Mouse (Mus musculus): ENCODE results near the gene Sp1. TPM values are rescaled to one million over a fixed set of nuclear protein-coding genes. Genes with fewer than 3 reads are reported as not detected.

Gene Sp1
- polyA plus RNA-seq, 1 experiment: 11.7 TPM

DNA sequence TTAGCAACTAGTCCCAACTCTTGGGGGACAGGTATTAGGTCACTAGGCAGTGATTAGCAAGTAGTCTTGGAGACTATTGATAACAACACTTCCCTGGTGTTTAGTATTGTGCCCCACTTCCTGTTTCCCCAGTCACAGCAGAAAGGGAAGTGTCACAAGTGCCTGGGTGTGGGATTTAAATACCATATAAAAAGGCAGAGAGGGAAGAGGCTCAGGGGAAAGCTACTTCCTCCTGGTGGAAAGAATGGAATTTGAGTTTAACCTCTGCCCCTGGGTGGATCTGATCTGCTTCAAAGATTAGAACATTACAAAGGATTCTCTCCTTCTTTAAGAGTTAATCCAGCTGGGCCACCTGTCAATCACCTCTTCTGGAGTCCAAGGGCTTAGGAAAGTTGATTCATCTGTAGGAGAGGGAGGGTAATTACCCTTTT is 12.3 kb upstream of the Sp1 start:
- no peaks in the 10 kb centered on the region for H3K27me3 ChIP-seq (ENCODE audit: control insufficient read depth, insufficient read depth, insufficient read length)
- H3K4me3 ChIP-seq: no peak overlapping the region
- TF ChIP-seq POLR2AphosphoS2 (IDR thresholded peaks at IDR 0.05; ENCODE audit: insufficient read length, low read depth) (no peak), REST (IDR thresholded peaks at IDR 0.05; ENCODE audit: insufficient read depth, insufficient read length) (no peak), MAX (IDR thresholded peaks at IDR 0.05; ENCODE audit: low read depth) (no peak), TCF3 (IDR thresholded peaks at IDR 0.05; ENCODE audit: insufficient read length, low read depth) (no peak), CEBPB (IDR thresholded peaks at IDR 0.05; ENCODE audit: insufficient read depth, poor library complexity, severe bottlenecking) (no peak), USF1 (IDR thresholded peaks at IDR 0.05; ENCODE audit: low read depth) (no peak), E2F4 (IDR thresholded peaks at IDR 0.05; ENCODE audit: insufficient read depth) (no peak), POLR2A (IDR thresholded peaks at IDR 0.05; ENCODE audit: insufficient read length, low read depth) (no peak), MYOG (IDR thresholded peaks at IDR 0.05; ENCODE audit: control insufficient read depth in 1 of 3, insufficient read depth in 1 of 3, insufficient read length in 2 of 3, low read depth in 2 of 3) (no peak)
- H3K36me3 ChIP-seq (ENCODE audit: control insufficient read depth, insufficient read depth): no peaks in the 10 kb centered on the region
- no peaks in the 10 kb centered on the region for H3K79me2 ChIP-seq (ENCODE audit: control insufficient read depth, insufficient read depth)
- no peak overlapping the region for H3ac ChIP-seq (ENCODE audit: control insufficient read depth, insufficient read length)
- no peak overlapping the region for H3K4me2 ChIP-seq (ENCODE audit: low read depth)

DNA sequence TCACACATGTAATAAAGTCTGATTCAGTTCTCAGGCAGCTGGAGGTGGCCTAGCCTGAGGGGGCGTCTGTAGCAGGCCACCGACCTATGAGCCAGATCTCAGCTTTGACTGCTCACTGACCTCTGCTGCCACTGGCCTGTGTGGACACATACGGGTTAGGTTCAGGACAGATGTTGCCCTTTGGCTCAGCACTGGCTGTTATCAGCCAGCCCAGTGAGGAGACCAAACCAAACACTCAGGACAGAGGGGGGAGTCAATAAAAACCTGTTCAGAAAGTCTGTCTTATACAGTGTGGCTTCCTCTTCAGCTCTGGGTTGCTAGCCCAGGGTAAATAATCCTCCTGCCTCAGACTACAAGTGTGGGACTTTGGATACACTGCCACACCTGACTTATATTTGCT is 10.9 kb upstream of the Sp1 start:
- H3K4me3 ChIP-seq: no peak overlapping the region
- H3K36me3 ChIP-seq (ENCODE audit: control insufficient read depth, insufficient read depth): no peaks in the 10 kb centered on the region
- no peaks in the 10 kb centered on the region for H3K79me2 ChIP-seq (ENCODE audit: control insufficient read depth, insufficient read depth)
- no peak overlapping the region for H3K4me2 ChIP-seq (ENCODE audit: low read depth)
- H3K27me3 ChIP-seq (ENCODE audit: control insufficient read depth, insufficient read depth, insufficient read length): no peaks in the 10 kb centered on the region
- TF ChIP-seq SRF (IDR thresholded peaks at IDR 0.05; ENCODE audit: control insufficient read depth, insufficient read length, low read depth) (no peak), MAX (IDR thresholded peaks at IDR 0.05; ENCODE audit: low read depth) (no peak), USF1 (IDR thresholded peaks at IDR 0.05; ENCODE audit: low read depth) (no peak), CEBPB (IDR thresholded peaks at IDR 0.05; ENCODE audit: insufficient read depth, poor library complexity, severe bottlenecking) (no peak), TCF12 (IDR thresholded peaks at IDR 0.05; ENCODE audit: insufficient read depth, poor library complexity, severe bottlenecking) (no peak), POLR2AphosphoS2 (IDR thresholded peaks at IDR 0.05; ENCODE audit: insufficient read length, low read depth) (no peak), MYOG (IDR thresholded peaks at IDR 0.05; ENCODE audit: control insufficient read depth in 1 of 3, insufficient read depth in 1 of 3, insufficient read length in 2 of 3, low read depth in 2 of 3) (no peak), E2F4 (IDR thresholded peaks at IDR 0.05; ENCODE audit: insufficient read depth) (no peak), TCF3 (IDR thresholded peaks at IDR 0.05; ENCODE audit: insufficient read length, low read depth) (no peak), MYOD1 (IDR thresholded peaks at IDR 0.05; ENCODE audit: control insufficient read depth in 1 of 3, insufficient read length in 2 of 3, low read depth in 2 of 3) (no peak), REST (IDR thresholded peaks at IDR 0.05; ENCODE audit: insufficient read depth, insufficient read length) (no peak), POLR2A (IDR thresholded peaks at IDR 0.05; ENCODE audit: insufficient read length, low read depth) (no peak)
- no peak overlapping the region for H3ac ChIP-seq (ENCODE audit: control insufficient read depth, insufficient read length)

DNA sequence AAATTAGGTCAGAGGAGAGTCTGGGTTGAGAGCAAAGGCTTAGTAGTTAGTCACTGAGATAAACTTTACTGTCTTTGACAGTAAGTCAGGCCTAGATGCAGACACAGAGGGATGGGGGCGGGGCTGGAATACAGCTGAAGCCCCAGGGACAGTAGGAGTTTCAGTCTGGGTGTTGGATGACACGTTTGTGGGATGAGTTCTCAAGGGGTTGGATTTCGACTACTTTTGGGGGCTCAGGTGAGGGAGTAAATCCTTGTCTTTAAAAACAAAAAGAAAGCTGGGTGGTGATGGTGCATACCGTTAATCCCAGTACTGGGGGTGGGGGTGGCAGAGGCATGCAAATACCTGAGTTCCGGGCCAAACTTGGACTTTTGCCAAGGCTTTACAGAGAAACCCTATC is 7.3 kb upstream of the Sp1 start:
- Histone ChIP-seq H3K4me3 (peak overlapping the region; percentile 44), H3K4me2 (ENCODE audit: low read depth) (peak overlapping the region; percentile 89), H3K36me3 (ENCODE audit: control insufficient read depth, insufficient read depth) (no peaks in the 10 kb centered on the region), H3K79me2 (ENCODE audit: control insufficient read depth, insufficient read depth) (no peaks in the 10 kb centered on the region), H3ac (ENCODE audit: control insufficient read depth, insufficient read length) (no peak overlapping the region), H3K27me3 (ENCODE audit: control insufficient read depth, insufficient read depth, insufficient read length) (no peaks in the 10 kb centered on the region)
- TF ChIP-seq TCF3 (IDR thresholded peaks at IDR 0.05; ENCODE audit: insufficient read length, low read depth): no peak

GRCm38 (mm10) chr15:102399229-102400221 is 6.4 kb upstream of the Sp1 start:
- Histone ChIP-seq H3K4me3 (peak overlapping the region; percentile 44), H3K4me2 (ENCODE audit: low read depth) (peak overlapping the region; percentile 89), H3K79me2 (ENCODE audit: control insufficient read depth, insufficient read depth) (no peaks in the 10 kb centered on the region), H3K36me3 (ENCODE audit: control insufficient read depth, insufficient read depth) (no peaks in the 10 kb centered on the region), H3ac (ENCODE audit: control insufficient read depth, insufficient read length) (no peak overlapping the region), H3K27me3 (ENCODE audit: control insufficient read depth, insufficient read depth, insufficient read length) (no peaks in the 10 kb centered on the region)
- TF ChIP-seq REST (IDR thresholded peaks at IDR 0.05; ENCODE audit: insufficient read depth, insufficient read length): no peak
- peak; percentile 81 for TF ChIP-seq POLR2AphosphoS2 (IDR thresholded peaks at IDR 0.05; ENCODE audit: insufficient read length, low read depth)
- no peak for TF ChIP-seq TCF3 (IDR thresholded peaks at IDR 0.05; ENCODE audit: insufficient read length, low read depth)
- peak; percentile 19 to 77 (median 47) for TF ChIP-seq MYOG (IDR thresholded peaks at IDR 0.05; ENCODE audit: control insufficient read depth in 1 of 3, insufficient read depth in 1 of 3, insufficient read length in 2 of 3, low read depth in 2 of 3)
- peak; percentile 4 to 81 (median 52) for TF ChIP-seq MYOD1 (IDR thresholded peaks at IDR 0.05; ENCODE audit: control insufficient read depth in 1 of 3, insufficient read length in 2 of 3, low read depth in 2 of 3)
- no peak for TF ChIP-seq CEBPB (IDR thresholded peaks at IDR 0.05; ENCODE audit: insufficient read depth, poor library complexity, severe bottlenecking)
- no peak for TF ChIP-seq SRF (IDR thresholded peaks at IDR 0.05; ENCODE audit: control insufficient read depth, insufficient read length, low read depth)
- peak; percentile 67 for TF ChIP-seq POLR2A (IDR thresholded peaks at IDR 0.05; ENCODE audit: insufficient read length, low read depth)
